Mouse (Mus musculus) lung, postnatal 0 days (tissue): ENCODE results near the gene Jade2.

ENCODE experiments used
- CTCF ChIP-seq: IDR thresholded peaks from 2 replicates; pipeline ENCODE4 v1.5.1; 2016; ENCODE audit warnings: antibody characterized with exemption, mild to moderate bottlenecking
- EP300 ChIP-seq: IDR thresholded peaks from 2 replicates; pipeline ENCODE4 v1.6.1; 2016; ENCODE audit warnings: antibody characterized with exemption, mild to moderate bottlenecking, control low read depth

DNA sequence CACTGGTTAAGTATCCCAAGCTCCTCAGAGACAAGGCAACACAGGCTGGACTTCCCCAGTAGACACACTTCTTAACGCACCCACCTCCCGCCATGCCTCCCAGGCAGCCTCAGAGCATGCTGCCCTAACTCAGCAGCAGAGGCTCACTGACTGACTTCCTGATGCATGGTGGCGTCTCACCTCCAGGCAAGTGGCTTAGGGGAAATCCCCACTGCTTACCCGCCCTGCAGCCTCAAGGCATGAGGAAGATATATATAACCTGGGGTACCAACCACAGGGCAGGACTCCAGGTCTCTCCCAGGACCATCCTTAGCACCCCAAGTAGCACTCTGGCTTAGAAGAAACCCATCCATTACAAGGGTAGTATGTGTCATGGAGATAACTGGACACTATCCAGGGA is 14.3 kb downstream of the Jade2 start:
- TF ChIP-seq CTCF (no peak), EP300 (no peak)
